Mouse (Mus musculus): ENCODE data around the gene Pkhd1. TPM values are rescaled to one million over a fixed set of nuclear protein-coding genes. Genes with fewer than 3 reads are reported as not detected.

Gene Pkhd1
- polyA plus RNA-seq, 1 experiment: not detected

DNA sequence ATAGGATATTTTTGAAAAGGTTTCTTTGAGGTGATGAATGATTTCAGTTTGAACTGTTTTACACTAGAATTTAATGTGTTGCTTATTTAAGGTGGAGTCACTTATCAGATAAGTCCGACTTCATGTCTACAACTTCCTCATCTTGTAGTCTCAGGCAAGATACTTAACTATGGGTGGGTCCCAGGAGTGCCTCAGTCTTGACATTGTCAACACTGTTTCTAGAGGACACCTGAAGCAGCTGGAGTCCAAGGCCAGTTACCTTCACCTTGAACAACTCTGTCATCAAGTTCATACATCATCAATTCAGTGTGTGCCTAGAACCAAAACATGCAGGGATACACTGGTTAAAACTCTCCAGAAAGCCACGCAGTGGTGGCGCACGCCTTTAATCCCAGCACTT, 5.5 kb upstream of the Pkhd1 start:
- no peak overlapping the region for H3K4me3 ChIP-seq (ENCODE audit: insufficient read depth, low read depth, low read length)
- H3K4me1 ChIP-seq (ENCODE audit: control insufficient read depth, insufficient read depth, low read length): no peaks in the 10 kb centered on the region
- TF ChIP-seq CTCF (IDR thresholded peaks at IDR 0.05; ENCODE audit: insufficient read depth, low read depth, low read length) (no peak), POLR2A (IDR thresholded peaks at IDR 0.05; ENCODE audit: insufficient read depth, low read depth, low read length) (no peak)
- WGBS: 93% methylated on average over 4 of the region's 4 CpGs
- H3K27ac ChIP-seq (ENCODE audit: insufficient read depth, low read depth, low read length): no peak overlapping the region

DNA sequence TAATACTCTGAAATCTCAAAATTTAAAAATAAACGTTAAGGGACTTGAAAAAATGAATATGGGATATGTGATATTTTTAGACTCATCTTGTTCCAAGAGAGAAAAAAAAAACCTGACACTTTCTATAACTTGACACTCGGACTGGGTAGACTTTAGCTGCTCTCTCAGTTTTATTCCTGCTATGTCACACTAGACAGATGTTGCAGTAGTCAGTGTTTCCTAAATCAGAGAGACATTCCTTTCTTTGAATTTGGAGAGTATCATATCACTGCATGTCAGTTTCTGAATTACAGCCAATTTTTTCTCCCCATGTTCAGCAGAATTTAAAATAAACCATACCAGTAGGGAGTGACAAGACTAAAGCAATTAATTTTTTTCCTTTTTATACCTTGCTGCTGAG, 2.7 kb upstream of the Pkhd1 start:
- no peak overlapping the region for H3K4me3 ChIP-seq (ENCODE audit: insufficient read depth, low read depth, low read length)
- WGBS: 64% methylated on average over 2 of the region's 2 CpGs
- no peak overlapping the region for H3K27ac ChIP-seq (ENCODE audit: insufficient read depth, low read depth, low read length)
- TF ChIP-seq POLR2A (IDR thresholded peaks at IDR 0.05; ENCODE audit: insufficient read depth, low read depth, low read length) (no peak), CTCF (IDR thresholded peaks at IDR 0.05; ENCODE audit: insufficient read depth, low read depth, low read length) (no peak)
- H3K4me1 ChIP-seq (ENCODE audit: control insufficient read depth, insufficient read depth, low read length): no peaks in the 10 kb centered on the region

DNA sequence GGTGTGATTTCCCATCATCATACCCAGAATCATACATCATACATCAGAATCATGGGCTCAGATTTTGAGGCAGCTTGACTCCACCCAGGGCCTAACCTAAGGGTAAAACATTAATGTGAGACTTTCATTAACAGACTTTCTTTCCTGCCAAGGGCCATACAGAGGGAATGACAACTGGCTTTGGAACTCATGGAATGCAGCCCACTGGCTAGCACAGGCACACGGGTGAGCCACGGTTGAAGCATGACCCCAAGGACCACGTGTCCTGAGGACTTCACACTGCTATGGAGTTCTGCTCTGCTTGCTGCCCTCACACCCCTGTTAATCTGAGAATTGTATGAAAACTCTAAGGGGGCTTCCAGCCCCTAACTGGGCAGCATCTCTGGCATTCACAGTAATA, 1.5 kb upstream of the Pkhd1 start:
- 58% methylated on average over 3 of the region's 3 CpGs for WGBS
- H3K4me1 ChIP-seq (ENCODE audit: control insufficient read depth, insufficient read depth, low read length): no peaks in the 10 kb centered on the region
- TF ChIP-seq CTCF (IDR thresholded peaks at IDR 0.05; ENCODE audit: insufficient read depth, low read depth, low read length): no peak
- TF ChIP-seq POLR2A (IDR thresholded peaks at IDR 0.05; ENCODE audit: insufficient read depth, low read depth, low read length): no peak
- no peak overlapping the region for H3K27ac ChIP-seq (ENCODE audit: insufficient read depth, low read depth, low read length)
- no peak overlapping the region for H3K4me3 ChIP-seq (ENCODE audit: insufficient read depth, low read depth, low read length)

DNA sequence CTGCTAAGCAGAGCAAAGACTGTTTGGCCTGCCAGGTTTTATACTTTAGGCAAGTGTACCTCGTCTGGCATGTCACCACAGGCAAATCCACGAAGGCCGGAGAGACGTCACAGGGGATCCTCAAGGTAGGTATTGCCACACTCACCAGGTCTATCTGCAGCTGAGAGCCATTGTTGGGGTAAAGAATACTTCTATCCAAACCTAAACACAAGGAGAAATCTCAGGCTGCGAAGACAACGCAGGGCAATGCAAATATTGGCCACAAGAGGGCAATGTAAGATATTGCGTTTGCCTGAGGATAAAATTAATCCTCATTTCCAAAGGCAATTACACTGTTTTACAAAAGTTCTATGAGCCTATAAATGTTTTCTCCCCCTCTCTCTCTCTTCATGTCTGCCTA, 5.2 kb downstream of the Pkhd1 start:
- Histone ChIP-seq H3K27ac (ENCODE audit: insufficient read depth, low read depth, low read length) (no peak overlapping the region), H3K4me3 (ENCODE audit: insufficient read depth, low read depth, low read length) (no peak overlapping the region), H3K4me1 (ENCODE audit: control insufficient read depth, insufficient read depth, low read length) (no peaks in the 10 kb centered on the region)
- WGBS: 27% methylated on average over 7 of the region's 7 CpGs
- TF ChIP-seq POLR2A (IDR thresholded peaks at IDR 0.05; ENCODE audit: insufficient read depth, low read depth, low read length): no peak
- TF ChIP-seq CTCF (IDR thresholded peaks at IDR 0.05; ENCODE audit: insufficient read depth, low read depth, low read length): no peak

DNA sequence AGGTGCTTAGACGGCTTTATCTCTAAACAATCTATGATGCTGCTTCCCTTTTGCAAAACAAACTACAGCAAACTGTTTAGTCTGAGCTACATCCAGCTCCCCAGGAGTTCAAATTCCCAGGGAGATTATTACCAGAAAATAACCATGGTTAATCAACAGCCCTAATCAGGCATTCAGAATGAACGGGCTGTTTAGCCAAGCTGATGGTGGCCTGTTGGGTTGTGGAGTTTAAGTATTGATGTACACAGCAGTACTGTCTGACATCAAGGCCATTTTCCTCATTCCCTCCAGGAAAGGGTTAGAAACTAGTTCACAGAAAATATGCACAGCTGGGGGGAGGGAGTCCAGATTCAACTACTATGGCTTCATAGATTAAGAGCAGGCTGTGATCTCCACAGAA, 12.4 kb downstream of the Pkhd1 start:
- 68% methylated on average over 2 of the region's 2 CpGs for WGBS
- Histone ChIP-seq H3K4me1 (ENCODE audit: control insufficient read depth, insufficient read depth, low read length) (no peaks in the 10 kb centered on the region), H3K4me3 (ENCODE audit: insufficient read depth, low read depth, low read length) (no peak overlapping the region), H3K27ac (ENCODE audit: insufficient read depth, low read depth, low read length) (no peak overlapping the region)
- no peak for TF ChIP-seq POLR2A (IDR thresholded peaks at IDR 0.05; ENCODE audit: insufficient read depth, low read depth, low read length)
- TF ChIP-seq CTCF (IDR thresholded peaks at IDR 0.05; ENCODE audit: insufficient read depth, low read depth, low read length): no peak

DNA sequence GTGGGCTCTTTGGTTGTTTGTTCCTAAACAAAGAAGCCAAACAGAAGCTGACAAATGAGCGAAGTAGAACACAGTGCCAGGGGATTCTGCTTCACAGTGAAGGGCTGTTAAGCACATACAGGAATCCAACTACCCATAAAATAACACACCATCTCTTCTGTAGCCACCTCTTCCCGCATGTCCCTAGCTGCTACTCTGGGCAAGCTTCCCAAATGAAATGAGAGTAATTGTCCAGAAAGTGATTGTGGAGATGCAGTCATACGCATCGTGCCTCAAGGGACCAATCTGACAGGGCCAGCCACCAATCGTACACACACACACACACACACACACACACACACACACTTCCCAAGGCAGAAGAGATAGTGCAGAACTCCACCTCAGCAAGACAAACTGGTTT, 27.4 kb downstream of the Pkhd1 start:
- WGBS: 33% methylated on average over 5 of the region's 5 CpGs

DNA sequence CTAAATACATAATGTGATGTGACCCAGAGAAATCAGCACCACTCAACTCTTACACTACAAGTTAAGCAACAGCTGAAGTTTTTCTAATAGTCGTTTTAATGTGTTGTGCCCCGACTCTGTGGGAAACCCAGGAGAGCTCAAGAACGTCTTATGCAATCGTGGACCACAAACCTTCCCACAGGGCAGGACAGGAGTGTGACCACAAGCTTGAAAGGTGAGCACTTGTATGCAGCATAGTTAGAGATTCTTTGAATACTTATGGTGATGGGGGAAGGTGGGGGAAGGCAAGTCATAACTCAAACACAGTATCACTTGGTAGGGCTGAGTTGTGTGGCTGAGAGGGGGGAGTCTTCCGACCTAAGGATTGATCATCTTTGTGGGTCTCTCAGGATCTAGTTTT, 46.4 kb downstream of the Pkhd1 start:
- no peak for TF ChIP-seq CTCF (IDR thresholded peaks at IDR 0.05; ENCODE audit: insufficient read depth, low read depth, low read length)
- 90% methylated on average over 5 of the region's 5 CpGs for whole genome bisulfite sequencing
- no peak overlapping the region for H3K27ac ChIP-seq (ENCODE audit: insufficient read depth, low read depth, low read length)

More for the DNA sequence above, 27.4 kb downstream of the Pkhd1 start:
- no peak for TF ChIP-seq POLR2A (IDR thresholded peaks at IDR 0.05; ENCODE audit: insufficient read depth, low read depth, low read length)
- no peak for TF ChIP-seq CTCF (IDR thresholded peaks at IDR 0.05; ENCODE audit: insufficient read depth, low read depth, low read length)
- Histone ChIP-seq H3K27ac (ENCODE audit: insufficient read depth, low read depth, low read length) (no peak overlapping the region), H3K4me1 (ENCODE audit: control insufficient read depth, insufficient read depth, low read length) (no peaks in the 10 kb centered on the region), H3K4me3 (ENCODE audit: insufficient read depth, low read depth, low read length) (no peak overlapping the region)

DNA sequence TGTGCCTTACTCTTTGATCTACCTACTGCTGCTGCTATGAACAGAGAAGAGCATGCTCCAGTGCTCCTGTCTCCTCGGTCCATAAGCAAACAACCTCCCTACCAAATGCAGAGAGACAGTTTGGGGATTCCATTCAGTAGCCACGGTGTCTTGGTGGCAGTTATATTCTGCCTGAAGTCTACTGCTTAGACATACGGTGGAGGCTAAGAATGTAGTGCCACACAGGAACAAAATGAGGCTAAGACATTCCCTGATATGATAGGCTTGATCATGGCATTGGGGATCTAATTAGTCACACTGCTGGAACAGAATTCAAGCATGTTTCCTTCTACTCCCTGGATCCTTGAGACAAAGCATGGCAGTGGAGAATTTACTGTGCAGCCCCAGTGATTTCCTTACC, 48.4 kb downstream of the Pkhd1 start:
- 62% methylated on average over 3 of the region's 3 CpGs for WGBS

More for the DNA sequence above, 46.4 kb downstream of the Pkhd1 start:
- Histone ChIP-seq H3K4me1 (ENCODE audit: control insufficient read depth, insufficient read depth, low read length) (no peaks in the 10 kb centered on the region), H3K4me3 (ENCODE audit: insufficient read depth, low read depth, low read length) (no peak overlapping the region)

DNA sequence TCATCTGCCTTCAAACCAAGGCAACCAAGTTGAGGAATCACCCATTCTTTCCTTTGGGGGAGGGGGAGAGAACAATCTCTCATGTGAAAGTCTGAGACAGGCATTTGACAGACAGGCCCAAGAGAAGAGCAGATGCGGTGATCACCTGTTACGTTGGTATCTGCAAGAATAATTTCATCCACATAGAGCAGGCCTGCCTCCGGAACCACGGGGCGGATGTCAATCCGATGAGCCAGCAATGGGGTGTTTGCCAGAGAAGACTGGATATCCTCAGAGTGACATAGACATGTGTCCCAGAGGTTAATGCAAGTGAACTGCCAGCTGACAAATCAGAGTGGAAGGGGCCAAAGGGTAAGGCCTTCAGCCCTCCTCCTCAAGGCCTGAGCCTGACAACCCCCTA, 59.4 kb downstream of the Pkhd1 start:
- H3K27ac ChIP-seq (ENCODE audit: insufficient read depth, low read depth, low read length): no peak overlapping the region
- no peaks in the 10 kb centered on the region for H3K4me1 ChIP-seq (ENCODE audit: control insufficient read depth, insufficient read depth, low read length)
- 93% methylated on average over 6 of the region's 6 CpGs for WGBS
- H3K4me3 ChIP-seq (ENCODE audit: insufficient read depth, low read depth, low read length): no peak overlapping the region
- no peak for TF ChIP-seq CTCF (IDR thresholded peaks at IDR 0.05; ENCODE audit: insufficient read depth, low read depth, low read length)
- TF ChIP-seq POLR2A (IDR thresholded peaks at IDR 0.05; ENCODE audit: insufficient read depth, low read depth, low read length): no peak

More for the DNA sequence above, 48.4 kb downstream of the Pkhd1 start:
- no peaks in the 10 kb centered on the region for H3K4me1 ChIP-seq (ENCODE audit: control insufficient read depth, insufficient read depth, low read length)
- TF ChIP-seq CTCF (IDR thresholded peaks at IDR 0.05; ENCODE audit: insufficient read depth, low read depth, low read length) (no peak), POLR2A (IDR thresholded peaks at IDR 0.05; ENCODE audit: insufficient read depth, low read depth, low read length) (no peak)
- no peak overlapping the region for H3K27ac ChIP-seq (ENCODE audit: insufficient read depth, low read depth, low read length)
- no peak overlapping the region for H3K4me3 ChIP-seq (ENCODE audit: insufficient read depth, low read depth, low read length)

DNA sequence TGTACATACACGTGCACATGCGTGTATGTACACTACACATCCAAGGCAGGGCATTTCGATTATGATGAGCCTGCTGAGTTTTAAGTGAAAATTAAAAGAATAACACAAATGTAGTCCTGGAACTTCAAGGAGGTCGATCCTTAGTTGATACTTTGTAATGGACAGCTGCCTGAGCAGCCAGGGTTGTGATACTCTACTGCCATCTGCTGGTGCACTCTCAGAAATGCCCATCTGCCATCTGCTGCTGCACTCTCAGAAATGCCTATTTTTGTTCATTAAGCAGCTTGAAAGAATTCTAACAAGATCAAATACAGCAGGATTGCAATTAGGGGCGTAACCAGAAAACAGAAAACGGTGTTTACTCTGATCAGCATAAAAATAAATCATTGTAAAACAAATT, 63.5 kb downstream of the Pkhd1 start:
- 22% methylated on average over 6 of the region's 6 CpGs for WGBS
- TF ChIP-seq POLR2A (IDR thresholded peaks at IDR 0.05; ENCODE audit: insufficient read depth, low read depth, low read length) (no peak), CTCF (IDR thresholded peaks at IDR 0.05; ENCODE audit: insufficient read depth, low read depth, low read length) (no peak)
- Histone ChIP-seq H3K4me1 (ENCODE audit: control insufficient read depth, insufficient read depth, low read length) (no peaks in the 10 kb centered on the region), H3K27ac (ENCODE audit: insufficient read depth, low read depth, low read length) (no peak overlapping the region), H3K4me3 (ENCODE audit: insufficient read depth, low read depth, low read length) (no peak overlapping the region)

All from olfactory bulb, adult 2 months (tissue).